In genomic region chr2:85196901-85197300, GRCm38 (mm10) we compare ENCODE assay signal across 9 mouse cellular contexts. TPM values are rescaled to one million over a fixed set of nuclear protein-coding genes. Genes with fewer than 3 reads are reported as not detected.
DNase-seq lines count a peak whose midpoint lies in the region; ATAC-seq and TF ChIP-seq lines count a peak whose summit lies in the region.
"Had no signal": no experiment of that assay in that cellular context is flagged by ENCODE, and none has a peak within 500 bp of the region (broad histone marks: within the 10 kb centered on the region; RNA-seq: fewer than 3 reads in every experiment).

Lrrc55 (minus strand) TSS chr2:85197197.

- no peak within 1 kb of the TSS for H3K27ac ChIP-seq in heart, embryonic 12.5 days (ENCODE audit: poor library complexity, severe bottlenecking)
- H3K27ac ChIP-seq in forebrain, postnatal 0 days (ENCODE audit: low read depth, low read length), result peak within 1 kb of the TSS; percentile 80
- no peak within 1 kb of the TSS for H3K27ac ChIP-seq in limb, embryonic 12.5 days

- ATAC-seq in heart, embryonic 12.5 days (ENCODE audit: insufficient number of reproducible peaks, low FRiP score), result no peak
- ATAC-seq in forebrain, postnatal 0 days, result no peak
- no peak for ATAC-seq in limb, embryonic 12.5 days (ENCODE audit: insufficient number of reproducible peaks, insufficient read depth, low FRiP score, low TSS enrichment, low read depth)
- ATAC-seq in erythroid progenitor cell, adult 5-6 weeks (replicated peaks; ENCODE audit: low FRiP score, poor library complexity, severe bottlenecking), result no peak
- no peak for ATAC-seq in granulocyte monocyte progenitor cell, adult 5-6 weeks (replicated peaks; ENCODE audit: poor library complexity, severe bottlenecking)

- intact Hi-C loops in heart, postnatal 36 days (cut with DNase I), result no loop called here

- 65% methylated on average over 1 of the region's 1 CpGs for WGBS in heart, embryonic 12.5 days
- 87% methylated on average over 1 of the region's 1 CpGs for WGBS in forebrain, postnatal 0 days
- WGBS in limb, embryonic 12.5 days, result 79% methylated on average over 1 of the region's 1 CpGs

- no peak for DNase-seq in heart, postnatal 36 days
- DNase-seq in adrenal gland, adult 2 months, result peak; percentile 62
- DNase-seq in forebrain, postnatal 0 days, result no peak
- DNase-seq in testis, postnatal 10 days (ENCODE audit: low spot score), result no peak
- DNase-seq: kidney, postnatal 4 days had no signal

- peaks cover 32% of the 10 kb centered on the region; the same call in 1 of the 2 replicates for H3K27me3 ChIP-seq in heart, embryonic 12.5 days (replicated peaks)
- no peaks in the 10 kb centered on the region for H3K27me3 ChIP-seq in forebrain, postnatal 0 days (ENCODE audit: insufficient read depth, low read length)
- peaks cover 23% of the 10 kb centered on the region for H3K27me3 ChIP-seq in limb, embryonic 12.5 days

- H3K4me2 ChIP-seq in heart, embryonic 12.5 days, result peak within 1 kb of the TSS; percentile 54
- peak within 1 kb of the TSS; percentile 60 for H3K4me2 ChIP-seq in forebrain, postnatal 0 days (ENCODE audit: low read depth)
- H3K4me2 ChIP-seq in limb, embryonic 12.5 days, result peak within 1 kb of the TSS; percentile 66

- peak within 1 kb of the TSS; percentile 26 for H3K4me3 ChIP-seq in heart, embryonic 12.5 days
- H3K4me3 ChIP-seq in forebrain, postnatal 0 days (ENCODE audit: low read depth, low read length), result peak within 1 kb of the TSS; percentile 51
- H3K4me3 ChIP-seq in limb, embryonic 12.5 days (replicated peaks), result peak within 1 kb of the TSS; percentile 34

- no peak within 1 kb of the TSS for H3K9ac ChIP-seq in heart, embryonic 12.5 days
- peak within 1 kb of the TSS; percentile 55 for H3K9ac ChIP-seq in forebrain, postnatal 0 days
- 0 out of 2 replicates have a peak within 1 kb of the TSS, but pooled peaks have one; percentile 47 for H3K9ac ChIP-seq in limb, embryonic 12.5 days (replicated peaks)

- peaks cover 7% of the 10 kb centered on the region; the same call in 1 of the 2 replicates for H3K4me1 ChIP-seq in heart, embryonic 12.5 days (replicated peaks)
- H3K4me1 ChIP-seq in forebrain, postnatal 0 days (ENCODE audit: insufficient read depth), result no peaks in the 10 kb centered on the region
- peaks cover 9% of the 10 kb centered on the region; the same call in 1 of the 2 replicates for H3K4me1 ChIP-seq in limb, embryonic 12.5 days (replicated peaks)

- no peak for TF ChIP-seq CTCF in forebrain, postnatal 0 days (IDR thresholded peaks at IDR 0.05; ENCODE audit: low read depth)

- H3K36me3 ChIP-seq in heart, embryonic 12.5 days, result no peaks in the 10 kb centered on the region
- H3K36me3 ChIP-seq in forebrain, postnatal 0 days (ENCODE audit: insufficient read depth), result 0 out of 2 replicates have a peak, but pooled peaks cover under 1% of the 10 kb centered on the region
- H3K36me3 ChIP-seq in limb, embryonic 12.5 days, result no peaks in the 10 kb centered on the region

- no peaks in the 10 kb centered on the region for H3K9me3 ChIP-seq in heart, embryonic 12.5 days (replicated peaks)
- H3K9me3 ChIP-seq in forebrain, postnatal 0 days (ENCODE audit: low read length), result no peaks in the 10 kb centered on the region
- H3K9me3 ChIP-seq in limb, embryonic 12.5 days, result no peaks in the 10 kb centered on the region

RNA-seq across cellular contexts. Expression of gene Lrrc55, which starts in this region (rescaled TPM):
- polyA plus RNA-seq in heart, embryonic 12.5 days (2016; fragmentation: Nextera tagmentation; extraction: Ambion mirVana), result 0.18 and 0.22 TPM in 2 replicates
- total RNA-seq in heart, postnatal 36 days (2021), result 1 to 10 TPM; 1.8 to 2.0 TPM
- 10 to 100 TPM; 17.0 to 18.2 TPM for total RNA-seq in adrenal gland, adult 2 months (2021)
- polyA plus RNA-seq in adrenal gland, adult 2 months (2012; rRNA removed), result 13.2 and 14.3 TPM in 2 replicates
- 31.5 and 36.7 TPM in 2 replicates for total RNA-seq in forebrain, postnatal 0 days (2014; rRNA removed)
- 11.2 and 14.6 TPM in 2 replicates for polyA plus RNA-seq in forebrain, postnatal 0 days (2015; fragmentation: Nextera tagmentation; extraction: Ambion mirVana)
- 0.45 and 0.46 TPM in 2 replicates for polyA plus RNA-seq in limb, embryonic 12.5 days (2016; fragmentation: Nextera tagmentation; extraction: Ambion mirVana)
- not detected in 2 replicates for total RNA-seq in erythroid progenitor cell, adult 5-6 weeks (2015; ENCODE audit: low replicate concordance)
- not detected in 2 replicates for total RNA-seq in erythroid progenitor cell, adult 5-6 weeks (2017; ENCODE audit: low replicate concordance)
- total RNA-seq in granulocyte monocyte progenitor cell, adult 5-6 weeks (2014; fragmentation: Nextera tagmentation), result not detected in 2 replicates
- total RNA-seq in granulocyte monocyte progenitor cell, adult 5-6 weeks (2017), result not detected in 2 replicates

Comparison
In these comparisons a context has a peak if more than half of its experiments do, and no peak if none do; other contexts are left out.
1. RNA of gene Lrrc55 (total RNA-seq): 31.5 to 36.7 TPM in forebrain, postnatal 0 days and 17.0 to 18.2 TPM in adrenal gland, adult 2 months; 1.8 to 2.0 TPM in heart, postnatal 36 days, not detected in erythroid progenitor cell, adult 5-6 weeks and not detected in granulocyte monocyte progenitor cell, adult 5-6 weeks; every median in the first group is over 4 times any median in the second.
2. Peak in every context shown above with its lines, with median percentiles within 50 percentile points of each other: H3K4me2 ChIP-seq and H3K4me3 ChIP-seq.